Mouse (Mus musculus) gonadal fat pad, adult 2 months (tissue): ENCODE measurements around the gene Sirt3. TPM values are rescaled to one million over a fixed set of nuclear protein-coding genes. Genes with fewer than 3 reads are reported as not detected.

Experiments used
- polyA plus RNA-seq: library from polyadenylated mRNA; depleted of rRNA; stranded (reverse); fragments of >200 nt; gene quantifications from 2 replicates; pipeline ENCODE4 v1.2.3, GENCODE M21; 2012; rRNA removed

Sirt3 gene
- polyA plus RNA-seq, 1 experiment: 29.3 TPM

Other genes starting within 250 kb of the Sirt3 start
- gene Olfr53, start 235.9 kb downstream of the Sirt3 start, polyA plus RNA-seq: not detected in 2 replicates
- not detected in 2 replicates for gene Olfr539, start 222.4 kb downstream of the Sirt3 start, polyA plus RNA-seq
- not detected in 2 replicates for gene Olfr45, start 200.4 kb downstream of the Sirt3 start, polyA plus RNA-seq
- not detected in 2 replicates for gene Olfr541, start 185.0 kb downstream of the Sirt3 start, polyA plus RNA-seq
- 82.4 and 284 TPM in 2 replicates for gene Cyp2e1, start 118.6 kb downstream of the Sirt3 start, polyA plus RNA-seq
- gene Syce1, start 94.5 kb downstream of the Sirt3 start, polyA plus RNA-seq: 0.68 and 1.2 TPM in 2 replicates
- 0.20 and 0.30 TPM in 2 replicates for gene Zfp941, start 60.1 kb downstream of the Sirt3 start, polyA plus RNA-seq
- 2.0 and 2.1 TPM in 2 replicates for gene Urah, start 47.3 kb downstream of the Sirt3 start, polyA plus RNA-seq
- 1.6 and 1.8 TPM in 2 replicates for gene Scgb1c1, start 36.8 kb downstream of the Sirt3 start, polyA plus RNA-seq
- gene Odf3, start 34.5 kb downstream of the Sirt3 start, polyA plus RNA-seq: 0.74 and 1.2 TPM in 2 replicates
- gene Gm45785, start 26.0 kb downstream of the Sirt3 start, polyA plus RNA-seq: not detected in 2 replicates
- 103 and 117 TPM in 2 replicates for gene Ric8a, start 25.4 kb downstream of the Sirt3 start, polyA plus RNA-seq
- gene Bet1l, start 24.7 kb downstream of the Sirt3 start, polyA plus RNA-seq: 32.0 and 40.0 TPM in 2 replicates
- 68.5 and 81.3 TPM in 2 replicates for gene Psmd13, start 341 bp downstream of the Sirt3 start, polyA plus RNA-seq
- 12.1 and 40.0 TPM in 2 replicates for gene Cox8b, start 18.1 kb upstream of the Sirt3 start, polyA plus RNA-seq
- gene Nlrp6, start 38.6 kb upstream of the Sirt3 start, polyA plus RNA-seq: 1.2 and 2.3 TPM in 2 replicates
- 25.9 and 33.1 TPM in 2 replicates for gene Pgghg, start 59.1 kb upstream of the Sirt3 start, polyA plus RNA-seq
- 0.84 and 1.7 TPM in 2 replicates for gene Ifitm5, start 68.0 kb upstream of the Sirt3 start, polyA plus RNA-seq
- gene Gm45717, start 73.6 kb upstream of the Sirt3 start, polyA plus RNA-seq: 0.36 and 0.74 TPM in 2 replicates
- gene Ifitm2, start 73.7 kb upstream of the Sirt3 start, polyA plus RNA-seq: 841 and 986 TPM in 2 replicates
- gene Ifitm1, start 84.9 kb upstream of the Sirt3 start, polyA plus RNA-seq: 73.9 and 89.5 TPM in 2 replicates
- gene Ifitm3, start 128.5 kb upstream of the Sirt3 start, polyA plus RNA-seq: 421 and 433 TPM in 2 replicates
- gene Ifitm6, start 135.6 kb upstream of the Sirt3 start, polyA plus RNA-seq: 10.2 and 16.1 TPM in 2 replicates
- not detected in 2 replicates for gene Gm17387, start 146.8 kb upstream of the Sirt3 start, polyA plus RNA-seq
- 7.7 and 8.9 TPM in 2 replicates for gene B4galnt4, start 178.8 kb upstream of the Sirt3 start, polyA plus RNA-seq
- gene Pkp3, start 195.9 kb upstream of the Sirt3 start, polyA plus RNA-seq: 21.5 and 23.5 TPM in 2 replicates
- 22.0 and 23.1 TPM in 2 replicates for gene Sigirr, start 218.3 kb upstream of the Sirt3 start, polyA plus RNA-seq
- 4.1 TPM in 2 replicates for gene Ano9, start 235.5 kb upstream of the Sirt3 start, polyA plus RNA-seq
- 42.3 and 42.8 TPM in 2 replicates for gene Ptdss2, start 240.1 kb upstream of the Sirt3 start, polyA plus RNA-seq